Mouse (Mus musculus) C2C12 (cell line): Measurements from ENCODE around the gene Cphx3. TPM values are rescaled to one million over a fixed set of nuclear protein-coding genes. Genes with fewer than 3 reads are reported as not detected.
"Not testable (repeated sequence)": the region's sequence is repeated elsewhere in the genome, so short reads cannot be mapped to it uniquely, and the experiment has no call there.

Experiments
- H3K27me3 ChIP-seq: one replicate; pipeline ENCODE4 v1.6.1; 2011; ENCODE audit not compliant: control insufficient read depth, insufficient read depth, insufficient read length
- H3K36me3 ChIP-seq: one replicate; pipeline ENCODE4 v1.6.1; 2011; ENCODE audit not compliant: control insufficient read depth, insufficient read depth
- H3K4me3 ChIP-seq: one replicate; pipeline ENCODE4 v1.5.1; 2011; ENCODE audit warnings: mild to moderate bottlenecking, control low read depth; ENCODE audit not compliant: poor library complexity, insufficient read depth, severe bottlenecking
- H3K79me2 ChIP-seq: one replicate; pipeline ENCODE4 v1.6.1; 2011; ENCODE audit not compliant: control insufficient read depth, insufficient read depth
- H3K79me3 ChIP-seq: one replicate; pipeline ENCODE4 v1.6.1; 2011; ENCODE audit warnings: low read depth, control low read depth
- H3ac ChIP-seq: one replicate; pipeline ENCODE3; 2011; ENCODE audit warnings: low read depth; ENCODE audit not compliant: control insufficient read depth, insufficient read length
- polyA plus RNA-seq: library from polyadenylated mRNA; unstranded; fragments of >200 nt; fragmentation: generic; extraction: Trizol; gene quantifications from one replicate; pipeline ENCODE4 v1.2.1, GENCODE M21; 2012; ENCODE audit warnings: missing spikeins

The Cphx3 gene
- polyA plus RNA-seq, 1 experiment = not detected

DNA sequence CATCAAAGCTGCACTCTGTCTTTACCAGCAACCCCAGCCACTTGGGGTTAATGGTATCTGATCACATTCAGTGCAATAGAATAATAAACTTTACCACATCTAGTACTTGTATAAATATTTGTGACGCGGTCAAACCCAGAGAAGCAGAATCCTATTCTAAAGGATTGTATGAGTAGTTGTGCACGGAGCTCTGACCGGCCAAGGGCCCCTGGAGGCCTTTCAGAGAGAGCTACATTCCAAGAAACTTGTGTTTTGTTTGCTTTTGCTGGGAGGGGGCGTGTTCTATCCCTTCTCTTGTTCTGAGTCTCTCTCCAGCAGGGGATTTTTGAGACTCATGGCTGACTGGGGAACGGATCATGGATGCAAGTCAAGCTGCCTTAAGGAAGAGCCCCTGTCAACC is 92.9 kb downstream of the Cphx3 start:
- H3K4me3 ChIP-seq, H3ac ChIP-seq, H3K79me2 ChIP-seq, H3K79me3 ChIP-seq, H3K27me3 ChIP-seq, H3K36me3 ChIP-seq: not testable (repeated sequence)

DNA sequence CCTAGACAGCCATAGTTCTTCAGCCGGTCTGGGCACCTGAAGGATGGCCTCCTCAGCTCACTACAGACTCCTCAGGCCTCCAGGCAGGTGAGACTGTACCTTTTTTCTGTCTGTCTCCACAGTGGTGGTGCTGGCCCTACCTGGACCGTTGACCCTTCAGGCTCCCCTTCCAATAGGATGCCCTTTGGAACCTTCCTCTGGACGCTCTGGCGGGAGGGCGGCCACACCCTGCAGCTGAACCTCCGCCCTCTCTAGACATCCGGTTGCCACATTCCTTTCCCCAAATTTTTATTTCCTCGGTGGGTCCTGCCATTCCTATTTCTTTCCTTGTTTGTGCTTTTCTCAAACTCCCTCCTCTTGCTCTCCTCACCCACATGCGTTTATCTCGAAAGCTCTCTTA is 99.6 kb downstream of the Cphx3 start:
- not testable (repeated sequence) for H3K4me3 ChIP-seq, H3K27me3 ChIP-seq, H3K36me3 ChIP-seq, H3K79me3 ChIP-seq, H3ac ChIP-seq, H3K79me2 ChIP-seq

DNA sequence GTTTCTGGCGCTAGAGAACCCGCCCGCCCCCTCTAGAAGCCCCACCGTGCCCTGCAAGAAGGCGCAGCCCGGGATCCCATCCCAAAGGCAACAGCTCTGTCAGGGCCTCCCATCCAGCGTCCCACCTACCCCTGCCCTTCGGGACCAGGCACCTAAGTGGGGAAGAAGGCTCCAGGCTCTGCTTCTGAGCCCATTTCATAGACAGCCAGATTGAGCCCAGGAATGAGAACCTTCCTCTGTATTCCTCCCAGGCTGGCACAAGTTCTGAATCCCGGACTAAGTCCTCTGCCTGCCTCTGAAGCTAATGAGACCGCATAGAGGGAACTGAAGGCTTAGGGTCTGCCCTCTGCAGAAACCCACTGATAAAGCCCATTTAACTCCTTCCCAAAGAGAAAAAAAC is 100.3 kb downstream of the Cphx3 start, which contains the start of gene Plac9b:
Gene Plac9b, minus strand, starts transcription at position 101 of the 400 bp plus-strand sequence.
- not testable (repeated sequence) for H3K79me2 ChIP-seq, H3K79me3 ChIP-seq, H3ac ChIP-seq

GRCm38 (mm10) chr14:26186638-26187037 is 104.5 kb downstream of the Cphx3 start:
- H3K79me2 ChIP-seq, H3K79me3 ChIP-seq, H3K27me3 ChIP-seq, H3K36me3 ChIP-seq, H3ac ChIP-seq, H3K4me3 ChIP-seq: not testable (repeated sequence)

More for the DNA sequence above, 100.3 kb downstream of the Cphx3 start, which contains the start of gene Plac9b:
- H3K36me3 ChIP-seq, H3K27me3 ChIP-seq, H3K4me3 ChIP-seq: not testable (repeated sequence)

GRCm38 (mm10) chr14:26188361-26188760 is 106.3 kb downstream of the Cphx3 start:
- H3K79me3 ChIP-seq, H3K4me3 ChIP-seq, H3ac ChIP-seq, H3K27me3 ChIP-seq, H3K79me2 ChIP-seq, H3K36me3 ChIP-seq: not testable (repeated sequence)

GRCm38 (mm10) chr14:26197851-26198250 is 115.8 kb downstream of the Cphx3 start:
- H3K36me3 ChIP-seq, H3ac ChIP-seq, H3K79me2 ChIP-seq, H3K79me3 ChIP-seq, H3K27me3 ChIP-seq, H3K4me3 ChIP-seq: not testable (repeated sequence)

GRCm38 (mm10) chr14:26206197-26206925 is 124.3 kb downstream of the Cphx3 start:
- not testable (repeated sequence) for H3K79me2 ChIP-seq, H3ac ChIP-seq, H3K79me3 ChIP-seq, H3K36me3 ChIP-seq, H3K4me3 ChIP-seq, H3K27me3 ChIP-seq

- not testable (repeated sequence) for H3K79me2 ChIP-seq, H3ac ChIP-seq, H3K27me3 ChIP-seq, H3K4me3 ChIP-seq, H3K36me3 ChIP-seq, H3K79me3 ChIP-seq
These were observed 124.8 kb downstream of the Cphx3 start, which contains the start of gene Tmem254b for GRCm38 (mm10) chr14:26206926-26207247. Gene Tmem254b, minus strand, starts transcription at chr14:26207041.

DNA sequence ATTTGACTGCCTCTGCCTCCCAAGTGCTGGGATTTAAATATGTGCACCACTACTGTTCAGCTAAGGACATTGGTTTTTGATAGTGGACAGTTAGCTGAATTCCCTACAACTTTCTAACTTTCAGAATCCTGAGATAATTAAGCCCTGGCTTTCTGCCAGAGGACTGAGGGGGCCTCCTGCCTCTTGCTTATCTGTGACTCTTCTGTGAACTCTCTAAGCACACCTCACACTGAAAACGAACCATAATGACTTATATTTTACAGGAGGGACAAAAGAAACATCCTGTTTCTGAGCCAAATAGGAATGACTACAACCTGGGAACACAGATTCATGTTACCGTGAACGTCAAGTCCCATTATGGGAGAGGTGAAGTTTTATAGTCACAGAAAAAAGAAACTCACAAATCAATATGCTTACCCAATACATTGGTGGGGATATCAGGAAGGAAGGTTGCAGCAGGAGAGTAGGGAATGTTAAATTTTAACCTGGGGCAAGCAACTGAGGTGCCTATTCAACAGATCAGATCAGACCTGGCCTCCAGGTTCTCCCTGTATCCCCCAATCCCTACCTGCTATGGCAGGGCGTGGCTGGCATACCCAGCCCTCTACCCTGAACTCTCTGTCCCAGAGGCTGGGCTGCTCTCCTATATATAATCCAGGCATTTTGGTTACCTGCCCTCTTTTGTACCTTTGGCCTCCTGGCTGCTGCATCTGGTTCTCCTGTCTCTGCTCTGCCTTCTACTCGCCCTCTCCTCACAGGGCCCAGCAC is 134.3 kb downstream of the Cphx3 start:
- H3K79me3 ChIP-seq, H3K79me2 ChIP-seq, H3ac ChIP-seq, H3K27me3 ChIP-seq, H3K4me3 ChIP-seq, H3K36me3 ChIP-seq: not testable (repeated sequence)

GRCm38 (mm10) chr14:26237183-26237582 is 155.1 kb downstream of the Cphx3 start:
- not testable (repeated sequence) for H3ac ChIP-seq, H3K4me3 ChIP-seq, H3K27me3 ChIP-seq, H3K79me2 ChIP-seq, H3K36me3 ChIP-seq, H3K79me3 ChIP-seq

- not testable (repeated sequence) for H3K36me3 ChIP-seq
These were observed 175.9 kb downstream of the Cphx3 start, which contains the start of gene Duxbl3 for GRCm38 (mm10) chr14:26257756-26258617. Gene Duxbl3, plus strand, starts transcription at chr14:26257962.

More at GRCm38 (mm10) chr14:26257756-26258617, 175.9 kb downstream of the Cphx3 start, which contains the start of gene Duxbl3:
- H3K4me3 ChIP-seq, H3K27me3 ChIP-seq, H3K79me3 ChIP-seq, H3K79me2 ChIP-seq, H3ac ChIP-seq: not testable (repeated sequence)
